Mouse (Mus musculus) gastrocnemius, adult 2 months (tissue): ENCODE data around the gene Map3k14. TPM values are rescaled to one million over a fixed set of nuclear protein-coding genes. Genes with fewer than 3 reads are reported as not detected.
"Not testable (repeated sequence)": the region's sequence is repeated elsewhere in the genome, so short reads cannot be mapped to it uniquely, and the experiment has no call there.

ENCODE experiments used
- DNase-seq: peaks from one replicate; pipeline ENCODE4 v3.0.0; 2022
- H3K27ac ChIP-seq: fragments of 200-600 bp; 2 replicates; pipeline ENCODE4 v1.8.1; 2022; ENCODE audit warnings: mild to moderate bottlenecking
- H3K4me3 ChIP-seq: fragments of 200-600 bp; 2 replicates; pipeline ENCODE4 v1.8.1; 2022; ENCODE audit warnings: mild to moderate bottlenecking, moderate library complexity
- CTCF ChIP-seq: fragments of 200-600 bp; IDR thresholded peaks from 2 replicates; pipeline ENCODE4 v1.8.1; 2022; ENCODE audit warnings: antibody characterized with exemption, mild to moderate bottlenecking, moderate library complexity
- intact Hi-C: fragments of 180-260 bp; cut with DNase I; formaldehyde crosslinking; loops from one replicate; pipeline ENCODE4 v1.15.1; 2025
- total RNA-seq, 2 experiments: library from RNA; stranded (reverse); gene quantifications; 2 replicates each; pipeline ENCODE4 v1.2.3; 2021

The Map3k14 gene
- total RNA-seq, 2 experiments from 2014 or later = 4.1 to 4.2 TPM

GRCm38 (mm10) chr11:103235702-103236101 lies 31.6 kb downstream of the Map3k14 start:
- Histone ChIP-seq H3K4me3 (no peak overlapping the region), H3K27ac (peak overlapping the region; percentile 87)
- intact Hi-C loops = no loop called here
- TF ChIP-seq CTCF = no peak
- DNase-seq = peak; percentile 85

- TF ChIP-seq CTCF = no peak
- H3K27ac ChIP-seq = peak overlapping the region; percentile 87
- H3K4me3 ChIP-seq = no peak overlapping the region
- intact Hi-C loops = loop anchor here (5.0 kb wide), 1 partner anchor 33 kb away; the partner anchor contains the start of gene Map3k14
- peak; percentile 31 for DNase-seq
Observed at GRCm38 (mm10) chr11:103234447-103234846, 32.8 kb downstream of the Map3k14 start.

- intact Hi-C loops = loop anchor here (1.0 to 5.0 kb wide), 2 partner anchors 34 to 92 kb away; partner anchors contain the start of gene Map3k14
Observed at GRCm38 (mm10) chr11:103232966-103233365, 34.3 kb downstream of the Map3k14 start.

GRCm38 (mm10) chr11:103231367-103231766 lies 35.9 kb downstream of the Map3k14 start:
- DNase-seq = no peak
- intact Hi-C loops = loop anchor here (5.0 kb wide), 1 partner anchor 36 kb away; the partner anchor contains the start of gene Map3k14
- H3K4me3 ChIP-seq = no peak overlapping the region
- no peak for TF ChIP-seq CTCF
- no peak overlapping the region for H3K27ac ChIP-seq

More at GRCm38 (mm10) chr11:103232966-103233365, 34.3 kb downstream of the Map3k14 start:
- Histone ChIP-seq H3K4me3 (no peak overlapping the region), H3K27ac (peak overlapping the region; percentile 21; the same call in 1 of the 2 replicates)
- TF ChIP-seq CTCF = peak; percentile 95
- peak; percentile 89 for DNase-seq

- Histone ChIP-seq H3K4me3 (no peak overlapping the region), H3K27ac (peak overlapping the region; percentile 58)
- intact Hi-C loops = loop anchor here (5.0 kb wide), 1 partner anchor 37 kb away; the partner anchor contains the start of gene Map3k14
- peak; percentile 78 for DNase-seq
- no peak for TF ChIP-seq CTCF
Observed at GRCm38 (mm10) chr11:103230626-103231025, 36.6 kb downstream of the Map3k14 start.

GRCm38 (mm10) chr11:103229608-103230007 lies 37.7 kb downstream of the Map3k14 start:
- intact Hi-C loops = loop anchor here (5.0 to 10.0 kb wide), 2 partner anchors 38 to 55 kb away; partner anchors contain the start of genes Fmnl1 and Map3k14
- TF ChIP-seq CTCF = peak; percentile 32; the same call in 1 of the 2 replicates
- no peak for DNase-seq
- H3K4me3 ChIP-seq = no peak overlapping the region
- H3K27ac ChIP-seq = no peak overlapping the region

GRCm38 (mm10) chr11:103223951-103224456 lies 43.3 kb downstream of the Map3k14 start:
- peak overlapping the region; percentile 83 for H3K27ac ChIP-seq
- peak overlapping the region; percentile 50 for H3K4me3 ChIP-seq
- peak; percentile 81 for DNase-seq
- TF ChIP-seq CTCF = no peak
- intact Hi-C loops = loop anchor here (10.0 kb wide), 1 partner anchor 49 kb away; the partner anchor contains the start of gene Fmnl1

- intact Hi-C loops = loop anchor here (10.0 kb wide), 1 partner anchor 49 kb away; the partner anchor contains the start of gene Fmnl1
- peak overlapping the region; percentile 50 for H3K4me3 ChIP-seq
- peak overlapping the region; percentile 83 for H3K27ac ChIP-seq
- TF ChIP-seq CTCF = no peak
- no peak for DNase-seq
Observed at GRCm38 (mm10) chr11:103223444-103223843, 43.8 kb downstream of the Map3k14 start.

GRCm38 (mm10) chr11:103222718-103223117 lies 44.6 kb downstream of the Map3k14 start:
- H3K27ac ChIP-seq, H3K4me3 ChIP-seq, DNase-seq: not testable (repeated sequence)
- intact Hi-C loops = loop anchor here (10.0 kb wide), 1 partner anchor 48 kb away; the partner anchor contains the start of gene Fmnl1

GRCm38 (mm10) chr11:103221437-103221836 lies 45.8 kb downstream of the Map3k14 start:
- intact Hi-C loops = loop anchor here (10.0 kb wide), 1 partner anchor 47 kb away; the partner anchor contains the start of gene Fmnl1
- TF ChIP-seq CTCF = no peak
- no peak for DNase-seq
- H3K27ac ChIP-seq = no peak overlapping the region
- no peak overlapping the region for H3K4me3 ChIP-seq

GRCm38 (mm10) chr11:103219995-103220394 lies 47.3 kb downstream of the Map3k14 start:
- intact Hi-C loops = loop anchor here (10.0 kb wide), 1 partner anchor 45 kb away; the partner anchor contains the start of gene Fmnl1

GRCm38 (mm10) chr11:103219259-103219658 lies 48.0 kb downstream of the Map3k14 start:
- H3K4me3 ChIP-seq = no peak overlapping the region
- DNase-seq = no peak
- intact Hi-C loops = no loop called here
- TF ChIP-seq CTCF = no peak
- no peak overlapping the region for H3K27ac ChIP-seq

More at GRCm38 (mm10) chr11:103219995-103220394, 47.3 kb downstream of the Map3k14 start:
- no peak overlapping the region for H3K4me3 ChIP-seq
- DNase-seq = peak; percentile 25
- TF ChIP-seq CTCF = no peak
- no peak overlapping the region for H3K27ac ChIP-seq

GRCm38 (mm10) chr11:103218517-103218901 lies 48.8 kb downstream of the Map3k14 start:
- no peak for TF ChIP-seq CTCF
- peak overlapping the region; percentile 79 for H3K4me3 ChIP-seq
- no peak for DNase-seq
- peak overlapping the region; percentile 38; the same call in 1 of the 2 replicates for H3K27ac ChIP-seq
- intact Hi-C loops = no loop called here
